Mouse (Mus musculus): Measurements from ENCODE around the gene AU040320. TPM values are rescaled to one million over a fixed set of nuclear protein-coding genes. Genes with fewer than 3 reads are reported as not detected.

Gene AU040320
- total and polyA plus RNA-seq, 2 experiments from 2014 or later, result 33.6 to 45.4 TPM

- Histone ChIP-seq H3K27me3 (ENCODE audit: insufficient read depth, low read length) (no peaks in the 10 kb centered on the region), H3K9ac (replicated peaks; ENCODE audit: low read length) (no peak overlapping the region; the same call in 1 of the 2 replicates), H3K9me3 (ENCODE audit: low read length) (no peaks in the 10 kb centered on the region), H3K4me2 (ENCODE audit: low read depth, low read length) (peak overlapping the region; percentile 75), H3K4me1 (ENCODE audit: insufficient read depth, low read length) (peaks cover 24% of the 10 kb centered on the region), H3K36me3 (ENCODE audit: insufficient read depth, low read length) (0 out of 2 replicates have a peak, but pooled peaks cover 4% of the 10 kb centered on the region), H3K4me3 (ENCODE audit: low read length) (peak overlapping the region; percentile 92), H3K27ac (no peak overlapping the region)
- DNase-seq (ENCODE audit: low spot score), result no peak
- TF ChIP-seq CTCF (IDR thresholded peaks at IDR 0.05; ENCODE audit: low read depth), result no peak
- 45% methylated on average over 12 of the region's 12 CpGs for WGBS
- no peak for ATAC-seq
Observed at GRCm38 (mm10) chr4:126754736-126755374, 1.5 kb downstream of the AU040320 start.

GRCm38 (mm10) chr4:126756766-126757165 is 3.4 kb downstream of the AU040320 start:
- H3K27me3 ChIP-seq (ENCODE audit: insufficient read depth, low read length), result no peaks in the 10 kb centered on the region
- no peak overlapping the region for H3K4me2 ChIP-seq (ENCODE audit: low read depth, low read length)
- no peak for ATAC-seq
- H3K9me3 ChIP-seq (ENCODE audit: low read length), result no peaks in the 10 kb centered on the region
- 29% methylated on average over 4 of the region's 4 CpGs for WGBS
- H3K27ac ChIP-seq, result no peak overlapping the region
- H3K36me3 ChIP-seq (ENCODE audit: insufficient read depth, low read length), result peaks cover 13% of the 10 kb centered on the region; the same call in 1 of the 2 replicates
- peaks cover 6% of the 10 kb centered on the region for H3K4me1 ChIP-seq (ENCODE audit: insufficient read depth, low read length)
- TF ChIP-seq CTCF (IDR thresholded peaks at IDR 0.05; ENCODE audit: low read depth), result no peak
- H3K9ac ChIP-seq (replicated peaks; ENCODE audit: low read length), result no peak overlapping the region
- H3K4me3 ChIP-seq (ENCODE audit: low read length), result no peak overlapping the region
- peak; percentile 59 for DNase-seq (ENCODE audit: low spot score)

GRCm38 (mm10) chr4:126758299-126758698 is 5.0 kb downstream of the AU040320 start:
- Histone ChIP-seq H3K36me3 (ENCODE audit: insufficient read depth, low read length) (peaks cover 21% of the 10 kb centered on the region; the same call in 1 of the 2 replicates), H3K4me1 (ENCODE audit: insufficient read depth, low read length) (no peaks in the 10 kb centered on the region), H3K4me3 (ENCODE audit: low read length) (no peak overlapping the region), H3K9ac (replicated peaks; ENCODE audit: low read length) (no peak overlapping the region), H3K9me3 (ENCODE audit: low read length) (no peaks in the 10 kb centered on the region), H3K27me3 (ENCODE audit: insufficient read depth, low read length) (no peaks in the 10 kb centered on the region), H3K27ac (no peak overlapping the region), H3K4me2 (ENCODE audit: low read depth, low read length) (no peak overlapping the region)
- ATAC-seq, result no peak
- no peak for TF ChIP-seq CTCF (IDR thresholded peaks at IDR 0.05; ENCODE audit: low read depth)
- WGBS, result 67% methylated on average over 5 of the region's 5 CpGs
- DNase-seq (ENCODE audit: low spot score), result no peak

DNA sequence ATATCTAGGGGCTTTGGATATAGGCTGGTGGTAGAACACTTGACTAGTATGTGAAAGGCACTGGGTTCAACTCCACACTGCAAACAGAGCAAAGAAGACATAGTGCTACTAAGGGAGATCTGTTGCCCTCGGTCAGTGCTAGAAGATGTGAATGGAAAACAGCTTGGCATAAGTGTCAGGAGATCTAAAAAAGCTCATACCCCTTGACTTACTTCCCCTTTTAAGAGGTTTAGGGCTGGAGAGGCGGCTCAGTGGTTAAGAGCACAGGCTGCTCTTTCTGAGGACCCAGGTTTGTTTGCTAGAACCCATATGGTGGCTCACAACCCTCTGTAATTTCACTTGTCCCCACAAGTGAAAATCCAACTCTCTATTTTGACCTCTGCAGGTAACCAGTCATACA is 6.1 kb downstream of the AU040320 start:
- no peak for ATAC-seq

GRCm38 (mm10) chr4:126762586-126763359 is 9.4 kb downstream of the AU040320 start:
- Histone ChIP-seq H3K4me3 (ENCODE audit: low read length) (no peak overlapping the region), H3K27ac (no peak overlapping the region), H3K4me1 (ENCODE audit: insufficient read depth, low read length) (no peaks in the 10 kb centered on the region), H3K4me2 (ENCODE audit: low read depth, low read length) (no peak overlapping the region), H3K27me3 (ENCODE audit: insufficient read depth, low read length) (no peaks in the 10 kb centered on the region), H3K36me3 (ENCODE audit: insufficient read depth, low read length) (peaks cover 21% of the 10 kb centered on the region; the same call in 1 of the 2 replicates), H3K9ac (replicated peaks; ENCODE audit: low read length) (no peak overlapping the region), H3K9me3 (ENCODE audit: low read length) (no peaks in the 10 kb centered on the region)
- ATAC-seq, result no peak
- no peak for TF ChIP-seq CTCF (IDR thresholded peaks at IDR 0.05; ENCODE audit: low read depth)
- DNase-seq (ENCODE audit: low spot score), result no peak
- 83% methylated on average over 11 of the region's 11 CpGs for WGBS

More for the DNA sequence above, 6.1 kb downstream of the AU040320 start:
- H3K4me3 ChIP-seq (ENCODE audit: low read length), result no peak overlapping the region
- WGBS, result 92% methylated on average over 2 of the region's 2 CpGs
- H3K36me3 ChIP-seq (ENCODE audit: insufficient read depth, low read length), result peaks cover 21% of the 10 kb centered on the region; the same call in 1 of the 2 replicates
- H3K27me3 ChIP-seq (ENCODE audit: insufficient read depth, low read length), result no peaks in the 10 kb centered on the region
- no peaks in the 10 kb centered on the region for H3K4me1 ChIP-seq (ENCODE audit: insufficient read depth, low read length)
- H3K4me2 ChIP-seq (ENCODE audit: low read depth, low read length), result no peak overlapping the region
- H3K9me3 ChIP-seq (ENCODE audit: low read length), result no peaks in the 10 kb centered on the region
- no peak for TF ChIP-seq CTCF (IDR thresholded peaks at IDR 0.05; ENCODE audit: low read depth)
- no peak overlapping the region for H3K27ac ChIP-seq
- no peak overlapping the region for H3K9ac ChIP-seq (replicated peaks; ENCODE audit: low read length)
- no peak for DNase-seq (ENCODE audit: low spot score)

GRCm38 (mm10) chr4:126763483-126763882 is 10.1 kb downstream of the AU040320 start:
- ATAC-seq, result no peak
- WGBS, result 85% methylated on average over 2 of the region's 2 CpGs
- Histone ChIP-seq H3K9me3 (ENCODE audit: low read length) (no peaks in the 10 kb centered on the region), H3K4me3 (ENCODE audit: low read length) (no peak overlapping the region), H3K27ac (no peak overlapping the region), H3K9ac (replicated peaks; ENCODE audit: low read length) (no peak overlapping the region), H3K36me3 (ENCODE audit: insufficient read depth, low read length) (peaks cover 21% of the 10 kb centered on the region; the same call in 1 of the 2 replicates), H3K4me2 (ENCODE audit: low read depth, low read length) (no peak overlapping the region), H3K4me1 (ENCODE audit: insufficient read depth, low read length) (no peaks in the 10 kb centered on the region), H3K27me3 (ENCODE audit: insufficient read depth, low read length) (no peaks in the 10 kb centered on the region)
- DNase-seq (ENCODE audit: low spot score), result no peak
- TF ChIP-seq CTCF (IDR thresholded peaks at IDR 0.05; ENCODE audit: low read depth), result no peak
